Mouse (Mus musculus): ENCODE measurements around the gene Slc39a11.
A peak's percentile ranks its signal among the peaks of the same experiment; 100 is the strongest.
"Not testable (repeated sequence)": the region's sequence is repeated elsewhere in the genome, so short reads cannot be mapped to it uniquely, and the experiment has no call there.

Slc39a11 gene

GRCm38 (mm10) chr11:113588936-113589335 lies 60.9 kb downstream of the Slc39a11 start:
- DNase-seq = no peak

DNA sequence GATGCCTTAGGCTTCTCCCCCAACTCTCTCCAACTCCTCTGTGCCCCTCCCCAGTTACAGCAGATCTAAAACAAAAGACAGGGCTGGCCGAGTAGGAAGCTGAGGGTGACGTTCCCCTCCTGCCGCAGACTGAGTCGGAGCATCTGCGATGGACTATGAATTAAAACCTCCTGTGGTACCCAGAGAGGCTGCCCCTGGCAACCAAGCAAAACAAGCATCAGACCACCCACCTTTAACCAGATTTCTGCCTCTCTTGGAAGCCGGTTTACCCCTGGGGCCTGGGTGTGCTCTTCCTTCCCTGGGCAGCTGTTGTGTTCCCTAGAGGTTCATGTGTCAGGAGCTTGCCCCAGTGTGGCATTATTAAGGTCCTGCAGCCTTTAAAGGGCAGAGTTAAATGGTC lies 63.5 kb downstream of the Slc39a11 start:
- no peak for DNase-seq

- peak; percentile 25 for DNase-seq
Observed at GRCm38 (mm10) chr11:113583879-113584661, 65.8 kb downstream of the Slc39a11 start.

GRCm38 (mm10) chr11:113577221-113577620 lies 72.7 kb downstream of the Slc39a11 start:
- no peak for DNase-seq

GRCm38 (mm10) chr11:113572641-113573040 lies 77.2 kb downstream of the Slc39a11 start:
- DNase-seq = no peak

- DNase-seq = no peak
Observed at GRCm38 (mm10) chr11:113571616-113572015, 78.3 kb downstream of the Slc39a11 start.

DNA sequence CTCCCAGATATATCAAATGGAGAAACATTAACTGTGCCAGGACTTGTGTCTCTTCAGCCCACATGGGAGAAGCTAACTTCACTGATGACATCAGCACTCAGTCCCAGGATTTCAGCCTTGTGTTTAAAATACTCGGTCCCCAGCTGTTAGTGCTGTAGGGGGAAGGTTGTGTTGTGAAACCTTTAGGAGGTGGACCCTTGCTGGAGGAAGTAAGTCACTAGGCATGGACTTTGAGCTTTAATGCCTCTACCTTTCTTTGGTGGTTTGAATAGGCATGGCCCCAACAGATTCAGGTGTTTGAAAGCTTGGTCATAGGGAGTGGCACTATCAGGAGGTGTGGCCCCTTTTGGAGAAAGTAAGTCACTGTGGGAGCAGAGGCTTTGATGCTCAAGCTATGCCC lies 80.9 kb downstream of the Slc39a11 start:
- DNase-seq = no peak

DNA sequence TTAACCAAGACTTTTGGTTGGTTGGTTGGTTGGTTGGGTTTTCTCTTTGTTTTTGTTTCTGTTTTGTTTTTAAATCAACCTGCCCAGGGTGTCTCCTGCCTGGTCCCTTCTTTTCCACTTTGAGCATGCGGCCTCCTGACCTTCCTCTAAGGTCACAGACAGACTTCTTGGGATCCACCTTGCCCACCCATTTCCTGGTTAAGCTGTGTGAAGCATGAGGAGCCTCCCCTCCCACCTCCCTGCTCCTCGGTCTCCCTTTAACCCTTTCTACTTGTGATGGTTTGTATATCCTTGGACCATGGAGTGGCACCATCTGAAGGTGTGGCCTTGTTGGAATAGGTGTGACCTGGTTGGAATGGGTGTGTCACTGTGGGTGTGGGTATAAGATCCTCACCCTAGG lies 82.0 kb downstream of the Slc39a11 start:
- not testable (repeated sequence) for DNase-seq

- peak; percentile 78 for DNase-seq
Observed at GRCm38 (mm10) chr11:113565006-113565995, 84.6 kb downstream of the Slc39a11 start.

DNA sequence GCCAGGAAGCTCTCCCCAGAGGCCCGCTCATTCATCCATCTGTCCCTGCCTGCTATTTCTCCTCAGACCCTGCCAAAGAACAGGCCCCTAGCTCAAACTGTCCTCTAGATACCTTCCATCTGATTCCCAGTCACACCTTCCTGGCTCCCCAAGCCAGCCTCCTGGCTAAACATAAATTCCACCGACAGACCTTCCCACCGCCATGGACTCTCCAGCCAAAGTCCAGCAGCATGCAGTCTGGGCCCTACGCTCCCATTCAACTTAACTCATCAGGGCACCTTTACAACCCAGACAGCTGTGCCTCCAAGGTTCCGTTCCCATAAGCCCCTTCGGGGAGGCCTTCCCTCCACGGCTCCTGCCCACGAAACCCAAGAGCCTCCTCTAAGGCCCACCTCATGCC lies 87.6 kb downstream of the Slc39a11 start:
- DNase-seq = no peak

- DNase-seq = no peak
Observed at GRCm38 (mm10) chr11:113560150-113560549, 89.7 kb downstream of the Slc39a11 start.

DNA sequence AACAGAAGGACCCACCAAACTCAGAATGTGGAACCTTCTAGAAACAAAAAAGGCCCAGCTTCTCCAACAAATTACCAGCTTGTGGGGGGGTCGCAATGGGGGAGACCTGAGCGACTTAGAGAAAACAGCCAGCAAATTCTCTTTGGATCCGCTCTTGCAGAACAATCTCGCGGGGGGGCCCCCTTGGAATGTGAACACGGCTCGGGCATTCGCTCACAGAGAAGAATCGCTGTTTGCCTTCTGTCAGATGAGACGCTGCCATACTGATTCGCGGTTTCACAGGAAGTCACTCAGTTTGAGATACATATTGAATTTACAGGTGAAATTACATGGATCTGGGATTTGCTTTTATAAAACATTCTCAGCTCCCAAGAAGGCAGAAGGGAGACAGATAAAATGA lies 91.4 kb downstream of the Slc39a11 start:
- no peak for DNase-seq

DNA sequence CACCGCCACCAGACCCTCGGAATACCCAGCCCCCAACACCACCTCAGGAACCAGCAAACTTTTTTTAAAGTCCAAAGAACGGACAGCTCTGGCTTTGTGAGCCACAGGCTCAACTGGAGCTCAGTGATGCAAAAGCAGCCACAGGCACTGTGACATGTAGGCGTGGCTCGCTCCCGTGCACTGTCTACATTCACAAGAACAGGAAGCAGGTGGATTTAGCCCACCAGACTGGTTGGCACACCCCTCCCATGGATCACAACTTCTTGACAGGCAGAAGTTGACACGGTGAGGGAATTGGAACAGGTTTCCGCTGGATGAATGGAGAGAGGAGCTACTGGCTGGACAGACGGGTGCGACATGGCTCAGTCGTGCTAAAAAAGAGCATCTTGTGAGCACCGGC lies 93.7 kb downstream of the Slc39a11 start:
- no peak for DNase-seq

- no peak for DNase-seq
Observed at GRCm38 (mm10) chr11:113554701-113555360, 95.0 kb downstream of the Slc39a11 start.

DNA sequence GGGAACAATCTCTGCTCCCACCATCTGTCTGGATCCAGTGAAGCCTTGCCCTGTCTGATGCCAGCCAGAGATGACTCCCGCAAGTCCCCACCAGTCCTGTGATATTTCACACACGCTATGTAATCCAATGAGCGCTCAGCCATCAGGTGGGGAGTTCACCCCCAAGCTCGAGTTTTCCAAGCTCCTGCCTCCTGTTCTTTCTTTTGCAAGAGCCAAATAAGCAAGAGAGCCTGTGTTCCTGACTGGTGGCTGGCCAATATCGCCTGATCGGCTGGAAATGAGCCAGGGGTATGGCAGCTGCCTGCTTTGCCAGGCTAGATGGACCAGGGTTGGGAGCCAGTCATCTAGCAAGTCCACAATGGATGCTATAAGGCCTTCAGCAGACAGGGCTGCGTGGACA lies 95.7 kb downstream of the Slc39a11 start:
- DNase-seq = no peak

GRCm38 (mm10) chr11:113553605-113554004 lies 96.3 kb downstream of the Slc39a11 start:
- no peak for DNase-seq

DNA sequence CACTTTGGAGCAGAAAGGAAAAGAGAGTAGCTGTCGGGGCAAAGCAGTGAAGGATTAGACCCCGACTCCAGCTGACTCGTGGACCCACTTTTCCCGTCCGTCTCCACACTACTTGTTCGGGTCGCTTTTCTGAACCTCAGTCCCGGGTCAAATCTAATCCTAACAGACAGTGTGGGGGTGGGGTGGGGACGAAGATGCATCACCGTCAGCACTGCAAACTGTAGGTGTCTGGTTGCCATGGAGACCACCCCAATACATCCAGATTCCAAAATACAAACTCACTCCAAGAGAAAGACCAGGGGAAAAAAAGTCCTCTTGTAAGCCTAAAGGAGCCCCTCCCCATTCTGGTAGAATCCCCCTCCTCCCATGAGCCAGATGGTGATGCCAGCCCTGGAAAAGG lies 97.3 kb downstream of the Slc39a11 start:
- DNase-seq = no peak

DNA sequence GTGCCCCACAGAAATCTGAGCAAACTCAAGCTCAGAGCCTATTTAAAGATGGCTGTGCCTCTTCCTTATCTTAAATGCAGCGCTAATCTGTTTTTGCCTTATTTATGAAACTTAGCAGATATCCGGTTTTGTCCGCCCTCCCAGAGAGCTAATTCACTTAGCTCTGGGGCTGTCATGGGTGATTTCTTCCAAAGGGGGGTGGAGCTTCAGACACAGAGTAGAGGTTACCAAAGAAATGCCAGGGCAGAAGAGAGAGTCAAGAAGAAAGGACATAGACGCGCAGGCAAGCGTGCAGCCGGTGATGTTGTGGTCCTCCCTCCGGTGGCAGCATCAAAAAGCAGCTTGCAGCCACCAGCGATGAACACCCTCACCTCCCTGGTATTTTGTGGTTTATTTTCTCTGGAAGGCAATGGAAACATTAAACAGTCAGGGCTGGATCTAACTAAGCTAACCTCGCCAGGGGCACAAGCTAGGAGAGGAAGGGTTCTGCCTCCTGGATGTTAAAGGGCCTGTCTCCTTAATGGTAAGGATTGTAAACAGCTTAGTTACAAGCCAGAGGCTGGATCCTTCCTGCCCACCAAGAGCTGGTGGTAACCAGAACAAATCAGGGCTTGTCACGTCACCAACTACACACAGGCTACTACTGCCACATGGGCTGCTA lies 103.5 kb downstream of the Slc39a11 start:
- no peak for DNase-seq

DNA sequence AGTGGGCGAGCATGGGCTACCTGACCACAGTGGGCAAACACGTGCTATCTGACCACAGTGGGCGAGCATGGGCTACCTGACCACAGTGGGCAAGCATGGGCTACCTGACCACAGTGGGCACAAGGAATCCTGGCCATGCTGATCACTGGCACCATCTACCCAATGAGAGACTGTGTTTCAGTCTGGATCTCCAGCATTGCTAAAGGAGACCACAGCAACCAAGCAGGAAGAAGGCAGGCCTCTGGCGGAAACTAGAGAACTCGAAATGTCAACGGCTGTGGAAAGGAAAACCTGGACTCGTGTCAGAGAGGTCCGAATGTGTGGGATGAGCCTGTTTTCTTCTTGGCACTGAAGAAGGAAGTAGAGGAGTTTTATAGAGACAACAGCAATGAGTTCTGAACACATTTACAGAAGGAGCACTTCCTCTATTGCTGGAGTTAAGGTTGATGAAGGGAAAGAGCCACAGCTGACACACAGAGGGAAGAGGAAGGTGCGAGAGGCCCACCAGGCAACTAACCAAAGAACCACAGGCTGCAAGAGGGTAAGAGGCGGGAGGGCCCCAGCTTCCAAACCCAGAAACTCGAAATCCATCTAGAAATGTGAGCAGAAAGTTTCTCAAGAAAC lies 105.8 kb downstream of the Slc39a11 start:
- no peak for DNase-seq

- DNase-seq = no peak
Observed at GRCm38 (mm10) chr11:113541073-113541472, 108.8 kb downstream of the Slc39a11 start.

DNA sequence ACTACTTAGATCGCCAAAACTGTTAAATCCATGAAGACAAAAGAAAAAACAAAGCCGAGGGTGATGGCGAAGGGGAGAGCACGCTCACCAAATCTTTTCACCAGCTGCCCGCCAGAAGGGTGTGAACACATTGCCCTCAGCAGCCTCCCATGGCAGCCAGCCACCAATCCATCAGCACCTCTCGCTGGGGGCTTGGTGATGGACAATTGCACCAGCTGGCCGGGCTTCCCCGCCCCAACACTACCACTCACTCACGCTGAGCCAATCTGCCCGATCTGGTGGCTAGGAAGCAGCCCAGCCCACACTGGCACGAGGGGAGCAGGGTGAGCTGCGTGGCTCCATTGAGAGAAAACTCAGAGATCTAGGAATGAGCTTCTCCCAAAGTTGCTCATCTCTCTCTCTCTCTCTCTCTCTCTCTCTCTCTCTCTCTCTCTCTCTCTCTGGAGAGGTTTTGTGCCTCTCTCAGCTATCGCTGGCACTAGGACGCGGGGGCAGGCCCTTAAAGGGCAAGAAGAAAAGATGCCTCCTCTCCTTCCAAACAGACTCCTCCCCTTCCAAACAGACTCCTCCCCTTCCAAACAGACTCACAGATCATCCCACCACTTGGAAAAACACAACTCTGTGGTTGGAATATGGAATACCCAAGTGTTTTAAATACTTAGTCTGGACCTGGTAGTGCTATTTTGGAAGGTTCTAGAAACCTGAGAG lies 110.2 kb downstream of the Slc39a11 start:
- DNase-seq = peak; percentile 60

GRCm38 (mm10) chr11:113539079-113539478 lies 110.8 kb downstream of the Slc39a11 start:
- DNase-seq = no peak

Measured in lung, postnatal 14 days (tissue).